Mouse (Mus musculus) testis, postnatal 14 days (tissue): ENCODE data around the gene Sh3rf3.

ENCODE experiments used
- DNase-seq: peaks from one replicate; pipeline ENCODE4 v3.0.0; 2021; ENCODE audit warnings: low spot score

The Sh3rf3 gene

GRCm38 (mm10) chr10:59166104-59166944 lies 353.2 kb downstream of the Sh3rf3 start:
- no peak for DNase-seq

- DNase-seq: no peak
Observed at GRCm38 (mm10) chr10:59171042-59171441, 357.9 kb downstream of the Sh3rf3 start.

- no peak for DNase-seq
Observed at GRCm38 (mm10) chr10:59172539-59172938, 359.4 kb downstream of the Sh3rf3 start.

- DNase-seq: no peak
Observed at GRCm38 (mm10) chr10:59179620-59180019, 366.5 kb downstream of the Sh3rf3 start.

- DNase-seq: no peak
Observed at GRCm38 (mm10) chr10:59182306-59182705, 369.1 kb downstream of the Sh3rf3 start.
